19 mouse cellular contexts compared by ENCODE assay signal in the genomic region with DNA sequence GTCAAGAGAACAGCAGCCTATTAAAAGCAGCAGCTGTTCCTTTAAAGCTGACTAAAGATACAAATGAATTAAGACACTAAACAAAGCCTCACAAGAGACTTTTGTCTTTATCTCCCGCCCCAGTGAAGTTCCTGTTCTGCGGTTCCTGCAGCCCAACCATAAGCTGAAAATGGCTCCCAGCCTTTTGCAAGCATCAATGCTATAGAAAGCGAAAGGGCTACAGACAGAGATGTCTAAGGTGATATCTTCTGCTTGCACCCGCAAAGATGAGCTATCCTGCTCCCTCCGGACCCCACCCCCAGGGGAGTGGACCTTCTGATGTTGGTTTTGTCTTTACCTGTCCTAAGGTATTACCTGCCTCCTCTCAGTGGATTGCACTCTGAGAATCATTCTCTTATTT. TPM values are rescaled to one million over a fixed set of nuclear protein-coding genes. Genes with fewer than 3 reads are reported as not detected.
DNase-seq lines count a peak whose midpoint lies in the region; ATAC-seq lines count a peak whose summit lies in the region.
"Had no signal": no experiment of that assay in that cellular context is flagged by ENCODE, and none has a peak within 500 bp of the region (broad histone marks: within the 10 kb centered on the region; RNA-seq: fewer than 3 reads in every experiment).

No protein-coding gene starts in this region.

- no peak overlapping the region for H3K9ac ChIP-seq in forebrain, embryonic 11.5 days (ENCODE audit: low read length)
- H3K9ac ChIP-seq: intestine, embryonic 15.5 days; kidney, embryonic 15.5 days had no signal

- no peaks in the 10 kb centered on the region for H3K9me3 ChIP-seq in megakaryocyte, embryonic 14.5 days
- H3K9me3 ChIP-seq in forebrain, embryonic 11.5 days (ENCODE audit: control insufficient read depth, low read length): no peaks in the 10 kb centered on the region
- H3K9me3 ChIP-seq: hindbrain, embryonic 10.5 days; intestine, embryonic 15.5 days; kidney, embryonic 15.5 days had no signal

- peak; percentile 54 for ATAC-seq in activated CD4-positive, CD25-positive, alpha-beta regulatory T cell, adult 4 months
- ATAC-seq in forebrain, embryonic 11.5 days (replicated peaks; ENCODE audit: low FRiP score): no peak
- ATAC-seq: forebrain, embryonic 14.5 days; intestine, embryonic 15.5 days had no signal

- H3K27me3 ChIP-seq in megakaryocyte, embryonic 14.5 days (replicated peaks): peaks cover 11% of the 10 kb centered on the region
- peaks cover 4% of the 10 kb centered on the region; the same call in 1 of the 2 replicates for H3K27me3 ChIP-seq in forebrain, embryonic 11.5 days (ENCODE audit: control insufficient read depth, insufficient read depth, low read length)
- H3K27me3 ChIP-seq: intestine, embryonic 15.5 days had no signal

- peak; percentile 78 for DNase-seq in CD4-positive helper T cell, adult 2 months (ENCODE audit: low read depth, low spot score)
- DNase-seq in spleen, postnatal 4 days (ENCODE audit: low spot score in 2 of 2): peak; percentile 20 to 59
- no peak for DNase-seq in right cerebral cortex, adult 18-20 months
- no peak for DNase-seq in forebrain, embryonic 11.5 days (ENCODE audit: low spot score)
- DNase-seq in right cerebral cortex, postnatal 10 days (ENCODE audit: low spot score in 2 of 2): no peak
- no peak for DNase-seq in left cerebral cortex, postnatal 14 days (ENCODE audit: low spot score in 2 of 2)
- DNase-seq: adrenal gland, postnatal 10 days; cerebellum, adult 11-12 months; cerebellum, postnatal 25 days; heart, adult 11 months; layer of hippocampus, postnatal 36 days; left cerebral cortex, postnatal 4 days had no signal

- 71% methylated on average over 5 of the region's 5 CpGs for WGBS in forebrain, embryonic 11.5 days

- no peak overlapping the region for H3K4me2 ChIP-seq in forebrain, embryonic 11.5 days (ENCODE audit: low read depth, low read length, severe bottlenecking)
- H3K4me2 ChIP-seq: intestine, embryonic 15.5 days; kidney, embryonic 15.5 days had no signal

- intact Hi-C loops in left cerebral cortex, postnatal 14 days (cut with DNase I): no loop called here

- H3K27ac ChIP-seq in forebrain, embryonic 11.5 days (ENCODE audit: low read depth, low read length): no peak overlapping the region
- H3K27ac ChIP-seq: hindbrain, embryonic 10.5 days; intestine, embryonic 15.5 days; kidney, embryonic 15.5 days had no signal

- H3K4me1 ChIP-seq in megakaryocyte, embryonic 14.5 days: peaks cover 50% of the 10 kb centered on the region
- 0 out of 2 replicates have a peak, but pooled peaks cover 2% of the 10 kb centered on the region for H3K4me1 ChIP-seq in forebrain, embryonic 11.5 days (replicated peaks; ENCODE audit: control insufficient read depth, insufficient read depth, low read length)
- H3K4me1 ChIP-seq: intestine, embryonic 15.5 days had no signal

- H3K36me3 ChIP-seq in megakaryocyte, embryonic 14.5 days (replicated peaks; ENCODE audit: low read length): no peaks in the 10 kb centered on the region
- H3K36me3 ChIP-seq in forebrain, embryonic 11.5 days (ENCODE audit: control insufficient read depth, insufficient read depth, low read length): no peaks in the 10 kb centered on the region
- H3K36me3 ChIP-seq: hindbrain, embryonic 10.5 days; intestine, embryonic 15.5 days; kidney, embryonic 15.5 days had no signal

- H3K4me3 ChIP-seq in megakaryocyte, embryonic 14.5 days (replicated peaks): peak overlapping the region; percentile 70
- H3K4me3 ChIP-seq in forebrain, embryonic 11.5 days (ENCODE audit: low read depth, low read length): no peak overlapping the region
- H3K4me3 ChIP-seq: hindbrain, embryonic 10.5 days; intestine, embryonic 15.5 days; kidney, embryonic 15.5 days had no signal

RNA-seq across cellular contexts. Expression of a gene that starts 1.7 kb away (rescaled TPM):
- 1 to 10 TPM; 2.3 to 2.4 TPM for polyA plus RNA-seq in activated CD4-positive, CD25-positive, alpha-beta regulatory T cell, adult 4 months (2017; shearing (Covaris generic))
- not detected in 2 replicates for polyA plus RNA-seq in megakaryocyte, embryonic 14.5 days (2012; ENCODE audit: insufficient read depth, low replicate concordance)
- polyA plus RNA-seq in forebrain, embryonic 11.5 days (2014; fragmentation: Nextera tagmentation; extraction: Ambion mirVana): 0.08 and 0.09 TPM in 2 replicates
- 1 to 10 TPM; 1.3 to 2.0 TPM for total RNA-seq in left cerebral cortex, postnatal 14 days (2021)
- total RNA-seq: MEL had no signal

Comparison
In these comparisons a context has a peak if more than half of its experiments do, and no peak if none do; other contexts are left out.
1. DNase-seq: peak in CD4-positive helper T cell, adult 2 months (single experiment) and spleen, postnatal 4 days (2 of 2); none in right cerebral cortex, adult 18-20 months (single experiment), forebrain, embryonic 11.5 days (single experiment), right cerebral cortex, postnatal 10 days (0 of 2) and left cerebral cortex, postnatal 14 days (0 of 2).